Mouse (Mus musculus) hindbrain, postnatal 0 days (tissue): ENCODE data around the gene Rpp21. TPM values are rescaled to one million over a fixed set of nuclear protein-coding genes. Genes with fewer than 3 reads are reported as not detected.

Source experiments
- ATAC-seq: fragments of 200-750 bp; cut with Nextera tagmentation; 2 replicates; pipeline ENCODE4 v1.8.0; 2017; ENCODE audit warnings: mild to moderate bottlenecking, moderate TSS enrichment, moderate library complexity
- DNase-seq: peaks from one replicate; pipeline ENCODE4 v3.0.0-alpha.2; 2015; ENCODE audit warnings: low spot score
- H3K27ac ChIP-seq: fragments of 300-500 bp; sonication (generic); 2 replicates; pipeline ENCODE4 v1.5.1; 2014; ENCODE audit warnings: mild to moderate bottlenecking
- H3K27me3 ChIP-seq: fragments of 300-500 bp; sonication (generic); 2 replicates; pipeline ENCODE4 v1.6.1; 2014; ENCODE audit warnings: low read length, mixed read lengths; ENCODE audit not compliant: insufficient read depth
- H3K36me3 ChIP-seq: fragments of 300-500 bp; sonication (generic); 2 replicates; pipeline ENCODE4 v1.6.1; 2014; ENCODE audit warnings: low read length, mixed read lengths; ENCODE audit not compliant: insufficient read depth
- H3K4me1 ChIP-seq: fragments of 300-500 bp; sonication (generic); 2 replicates; pipeline ENCODE4 v1.6.1; 2014; ENCODE audit warnings: antibody characterized with exemption, low read length, mixed read lengths; ENCODE audit not compliant: insufficient read depth
- H3K4me2 ChIP-seq: fragments of 300-500 bp; sonication (generic); 2 replicates; pipeline ENCODE4 v1.6.1; 2014; ENCODE audit warnings: low read depth, mild to moderate bottlenecking, low read length, moderate library complexity, mixed read lengths
- H3K4me3 ChIP-seq: fragments of 300-500 bp; sonication (generic); 2 replicates; pipeline ENCODE4 v1.5.1; 2014; ENCODE audit warnings: low read length
- H3K9ac ChIP-seq: fragments of 300-500 bp; sonication (generic); replicated peaks from 2 replicates; pipeline ENCODE4 v1.6.1; 2014; ENCODE audit warnings: mild to moderate bottlenecking, low read length, moderate library complexity, mixed read lengths
- H3K9me3 ChIP-seq: fragments of 300-500 bp; sonication (generic); 2 replicates; pipeline ENCODE4 v1.6.1; 2016; ENCODE audit warnings: low read length, mixed read lengths
- CTCF ChIP-seq: IDR thresholded peaks from 2 replicates; pipeline ENCODE4 v1.5.1; 2016; ENCODE audit warnings: antibody characterized with exemption, control low read depth, low read depth
- WGBS: fragments of 180-500 bp; shearing (Covaris S2); extraction: QIAGEN DNeasy Blood & Tissue Kit; methylation state at CpG from one replicate; pipeline ENCODE4 v1.1.7; 2014; 5-methylcytosine and 5-hydroxymethylcytosine counted together
- polyA plus RNA-seq: library from polyadenylated mRNA; unstranded; fragments of >200 nt; fragmentation: Nextera tagmentation; extraction: Ambion mirVana; gene quantifications from 2 replicates; pipeline ENCODE4 v1.2.1, GENCODE M21; 2015
- total RNA-seq: library from RNA; depleted of rRNA; stranded (reverse); fragments of >200 nt; gene quantifications from 2 replicates; pipeline ENCODE4 v1.2.3, GENCODE M21; 2014

Gene Rpp21
- total and polyA plus RNA-seq, 2 experiments from 2014 or later = 54.6 to 160 TPM

DNA sequence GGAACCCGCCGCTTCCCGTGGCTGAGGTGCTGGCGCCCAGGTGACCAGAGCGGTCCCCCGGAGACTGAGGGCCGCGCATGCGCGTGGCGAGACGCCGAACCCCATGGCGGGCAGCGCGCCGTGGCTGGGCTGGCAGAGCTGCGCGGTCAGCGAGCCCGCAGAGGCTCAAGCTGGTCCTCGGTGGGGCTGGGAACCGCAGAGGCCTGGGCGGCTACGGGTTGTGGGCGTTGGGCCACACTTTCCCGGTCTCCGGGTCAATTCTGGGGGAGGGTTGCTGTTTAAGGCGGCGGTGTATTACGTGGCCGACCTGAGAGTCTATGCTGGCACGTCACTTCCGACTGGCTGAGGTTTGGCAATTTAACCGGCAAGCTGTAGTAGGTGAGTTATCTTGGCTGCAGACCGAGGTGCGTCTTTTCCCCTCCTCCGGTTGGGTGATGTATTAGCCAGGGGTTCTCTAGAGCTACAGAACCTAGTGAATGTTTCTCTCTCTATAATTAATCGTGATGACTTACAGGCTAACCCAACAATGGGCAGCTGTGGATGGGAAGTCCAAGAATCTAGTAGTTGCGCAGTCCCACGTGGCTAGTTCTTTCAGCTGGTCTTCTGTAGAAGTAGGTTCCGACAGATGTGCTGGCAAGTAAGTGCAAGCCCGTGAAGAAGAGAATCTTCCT, 13.9 kb upstream of the Rpp21 start, which contains the start of gene Trim39:
Gene Trim39 (minus strand): TSS at position 662 of the 671 bp plus-strand sequence.
- no peaks in the 10 kb centered on the region for H3K9me3 ChIP-seq
- H3K4me2 ChIP-seq = peak within 1 kb of the TSS; percentile 87
- peak within 1 kb of the TSS; percentile 76 for H3K4me3 ChIP-seq
- whole genome bisulfite sequencing = 1% methylated on average over 43 of the region's 43 CpGs
- DNase-seq (peak; percentile 88), ATAC-seq (peak; percentile 81)
- peaks cover 17% of the 10 kb centered on the region for H3K36me3 ChIP-seq
- no peaks in the 10 kb centered on the region for H3K27me3 ChIP-seq
- peak within 1 kb of the TSS; percentile 92 for H3K9ac ChIP-seq
- H3K27ac ChIP-seq = peak within 1 kb of the TSS; percentile 92
- no peak for TF ChIP-seq CTCF
- peaks cover 22% of the 10 kb centered on the region for H3K4me1 ChIP-seq

DNA sequence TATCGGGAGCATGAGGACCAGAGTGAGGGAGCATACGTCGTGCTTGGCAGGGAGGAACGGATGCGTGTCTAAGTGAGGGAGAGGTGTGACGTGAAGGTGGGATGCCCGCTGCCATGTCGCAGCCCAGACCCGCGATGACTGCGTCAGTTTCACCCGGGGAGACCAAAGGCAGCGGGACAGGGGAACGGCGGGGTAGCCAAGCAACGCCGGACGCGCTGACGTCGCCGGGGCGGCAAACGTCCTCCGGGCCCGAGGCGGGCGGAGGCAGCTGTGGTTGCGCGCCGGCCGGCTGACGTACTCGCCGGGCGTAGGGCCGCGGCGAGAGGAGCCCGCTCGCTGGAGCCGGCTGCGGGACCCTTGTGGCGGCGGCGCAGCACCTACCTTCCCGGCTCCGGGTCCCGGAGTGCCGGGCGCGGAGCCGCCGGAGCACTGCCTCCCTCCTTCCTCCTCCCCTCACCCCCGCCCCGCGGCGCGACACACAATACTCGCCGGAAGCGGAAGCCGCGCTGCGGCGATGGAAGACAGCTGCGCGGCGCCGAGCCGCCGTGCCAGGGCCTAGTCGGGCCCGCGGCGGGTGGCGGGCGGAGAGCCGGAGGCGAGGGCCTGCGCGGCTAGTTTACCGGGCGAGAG, 13.2 kb upstream of the Rpp21 start:
- Histone ChIP-seq H3K4me3 (peak overlapping the region; percentile 76), H3K4me2 (peak overlapping the region; percentile 87), H3K9ac (peak overlapping the region; percentile 92), H3K4me1 (peaks cover 22% of the 10 kb centered on the region), H3K27me3 (no peaks in the 10 kb centered on the region), H3K9me3 (no peaks in the 10 kb centered on the region), H3K27ac (peak overlapping the region; percentile 92), H3K36me3 (peaks cover 23% of the 10 kb centered on the region)
- WGBS = 0% methylated on average over 76 of the region's 84 CpGs
- no peak for TF ChIP-seq CTCF
- peak; percentile 94 for DNase-seq
- peak; percentile 93 for ATAC-seq

DNA sequence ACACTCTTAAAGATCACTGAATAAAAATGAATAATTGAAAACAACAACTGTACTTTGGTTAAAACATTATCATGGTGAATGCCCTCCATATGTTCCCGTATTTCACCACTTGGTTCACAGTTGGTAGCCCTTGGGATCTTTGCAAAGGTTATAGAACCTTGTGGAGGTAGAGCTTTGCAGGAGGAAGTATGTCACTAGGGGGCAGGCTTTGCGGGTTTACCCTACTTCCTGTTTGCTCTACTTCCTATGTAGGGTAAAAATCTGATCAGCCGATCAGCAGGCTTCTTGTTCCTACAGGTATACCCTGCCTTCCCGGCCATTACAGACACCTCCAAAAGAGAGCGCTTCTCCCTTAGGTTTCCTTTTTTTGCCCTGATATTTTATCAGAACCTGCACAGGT, 8.0 kb upstream of the Rpp21 start:
- H3K4me1 ChIP-seq = peaks cover 7% of the 10 kb centered on the region; the same call in 1 of the 2 replicates
- no peak overlapping the region for H3K27ac ChIP-seq
- H3K36me3 ChIP-seq = peaks cover 42% of the 10 kb centered on the region
- ATAC-seq (no peak), DNase-seq (peak; percentile 10)
- no peaks in the 10 kb centered on the region for H3K27me3 ChIP-seq
- peak; percentile 39 for TF ChIP-seq CTCF
- H3K9me3 ChIP-seq = no peaks in the 10 kb centered on the region
- H3K4me2 ChIP-seq = no peak overlapping the region
- no peak overlapping the region for H3K4me3 ChIP-seq
- no peak overlapping the region for H3K9ac ChIP-seq
- WGBS = 79% methylated on average over 5 of the region's 5 CpGs

DNA sequence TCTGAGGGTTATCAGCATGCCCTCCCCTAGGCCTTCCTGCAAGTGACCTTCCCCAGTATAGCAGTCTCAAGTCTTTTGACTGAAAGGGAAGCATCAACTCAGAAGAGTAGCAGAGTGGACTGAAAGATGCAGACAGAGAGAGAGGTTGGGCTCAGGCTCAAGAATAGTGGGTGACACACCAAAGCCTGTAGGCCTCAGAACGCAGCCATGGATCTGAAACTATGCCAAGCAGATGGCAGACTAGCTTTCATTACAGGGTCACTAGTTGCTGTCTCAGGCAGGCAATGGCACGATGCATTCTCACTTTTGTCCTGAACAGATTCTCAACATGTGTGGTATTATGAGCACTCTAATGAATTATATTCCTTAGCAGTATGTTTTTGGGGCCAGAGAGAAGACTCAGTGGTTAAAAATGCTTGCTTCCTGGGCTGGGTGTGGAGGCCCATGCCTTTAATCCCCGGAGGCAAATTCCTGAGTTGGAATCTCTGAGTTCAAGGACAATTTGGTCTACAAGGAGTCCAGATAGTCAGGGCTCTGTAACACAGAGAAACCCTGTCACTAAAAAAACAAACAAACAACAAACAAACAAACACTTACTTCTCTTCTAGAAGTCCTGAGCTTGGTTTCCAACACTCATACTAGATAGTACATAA, 6.5 kb upstream of the Rpp21 start:
- Histone ChIP-seq H3K9ac (no peak overlapping the region), H3K4me1 (no peaks in the 10 kb centered on the region), H3K4me2 (no peak overlapping the region), H3K4me3 (no peak overlapping the region), H3K27ac (no peak overlapping the region), H3K9me3 (no peaks in the 10 kb centered on the region), H3K27me3 (no peaks in the 10 kb centered on the region), H3K36me3 (peaks cover 52% of the 10 kb centered on the region)
- no peak for TF ChIP-seq CTCF
- 89% methylated on average over 3 of the region's 3 CpGs for WGBS
- ATAC-seq (no peak), DNase-seq (no peak)

DNA sequence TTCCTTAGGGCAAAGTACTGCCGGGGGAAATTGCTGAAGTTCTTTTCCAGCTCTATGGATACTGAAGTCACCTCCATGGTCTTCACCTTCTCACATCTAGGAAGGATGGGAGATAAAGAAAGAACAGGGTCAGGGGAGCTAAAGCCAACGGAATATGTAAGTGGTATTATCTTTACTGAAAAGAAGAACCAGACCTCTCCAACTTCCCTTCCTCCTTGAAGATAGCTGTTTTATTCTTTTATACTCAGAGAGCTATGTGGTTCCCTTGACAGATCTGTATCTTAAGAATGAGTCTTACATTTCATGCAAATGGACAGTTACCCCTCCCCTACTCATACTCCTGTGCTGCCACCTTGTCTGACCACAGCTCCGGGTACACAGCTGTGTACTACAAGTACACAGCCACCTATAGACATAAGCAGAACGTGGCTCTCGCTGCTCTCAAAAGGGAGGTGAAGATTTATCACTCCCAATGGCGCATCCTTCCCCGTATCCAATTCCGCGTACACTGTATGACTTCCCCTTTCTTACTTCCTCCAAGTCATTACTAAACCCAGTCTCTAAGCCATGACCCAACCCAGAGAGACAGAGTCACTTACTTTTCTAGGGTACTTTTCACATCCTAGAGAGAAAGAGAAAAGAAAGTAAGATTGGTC, 3.8 kb upstream of the Rpp21 start:
- H3K27me3 ChIP-seq = no peaks in the 10 kb centered on the region
- ATAC-seq (no peak), DNase-seq (no peak)
- peaks cover 37% of the 10 kb centered on the region for H3K36me3 ChIP-seq
- no peak overlapping the region for H3K9ac ChIP-seq
- no peak overlapping the region for H3K4me3 ChIP-seq
- H3K9me3 ChIP-seq = no peaks in the 10 kb centered on the region
- H3K27ac ChIP-seq = no peak overlapping the region
- no peaks in the 10 kb centered on the region for H3K4me1 ChIP-seq
- no peak for TF ChIP-seq CTCF
- no peak overlapping the region for H3K4me2 ChIP-seq
- WGBS = 92% methylated on average over 9 of the region's 9 CpGs

DNA sequence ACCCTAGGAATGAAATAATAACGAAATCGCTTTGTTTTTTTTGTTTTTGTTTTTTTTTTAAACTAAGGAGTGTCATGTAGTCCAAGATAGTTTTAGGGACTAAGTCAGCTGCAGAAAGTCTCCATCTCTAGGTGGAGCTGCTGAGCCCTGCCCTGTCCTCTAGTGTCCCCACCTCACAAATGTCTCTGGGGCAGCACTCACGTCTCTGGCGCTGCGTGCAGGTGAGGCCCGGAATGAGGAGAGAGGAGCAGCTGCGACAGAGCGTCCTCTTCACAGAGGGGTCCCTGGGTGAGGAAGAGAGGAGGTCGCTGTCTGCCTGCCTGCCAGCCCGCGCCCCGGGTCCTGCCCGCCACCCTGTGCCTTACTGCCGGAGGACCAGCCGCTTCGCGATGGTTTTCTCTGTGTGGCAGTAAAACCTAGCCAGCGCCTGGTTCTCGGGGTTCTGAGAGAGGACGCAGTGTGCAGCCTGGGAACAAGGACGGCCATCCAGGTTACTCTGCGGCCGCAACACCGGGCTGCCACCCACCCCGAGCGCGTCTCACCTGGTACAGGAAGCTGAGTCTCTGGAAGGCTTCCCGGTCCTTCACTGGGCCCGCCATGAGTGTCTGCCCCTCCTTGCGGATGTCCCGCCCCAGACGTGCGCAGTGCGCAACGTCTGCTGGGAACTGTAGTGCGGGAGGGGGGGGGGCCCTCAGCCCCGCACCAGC, 475 bp downstream of the Rpp21 start:
- peak overlapping the region; percentile 91 for H3K27ac ChIP-seq
- peak overlapping the region; percentile 58 for H3K4me2 ChIP-seq
- DNase-seq = peak; percentile 92
- peak overlapping the region; percentile 71 for H3K4me3 ChIP-seq
- no peaks in the 10 kb centered on the region for H3K9me3 ChIP-seq
- H3K27me3 ChIP-seq = no peaks in the 10 kb centered on the region
- under 1% methylated on average over 37 of the region's 37 CpGs for WGBS
- ATAC-seq = peak; percentile 97
- no peaks in the 10 kb centered on the region for H3K4me1 ChIP-seq
- H3K9ac ChIP-seq = peak overlapping the region; percentile 75
- peak; percentile 85 for TF ChIP-seq CTCF
- peaks cover 25% of the 10 kb centered on the region for H3K36me3 ChIP-seq
